Mouse (Mus musculus) midbrain, embryonic 13.5 days (tissue): ENCODE measurements at regions not wholly inside any gene's neighbourhood (a gene's known extent, or its start where the extent isn't known, plus 50 kb on each side); places are given as distances from the start of the nearest gene placed in this dataset.

Experiments used
- ATAC-seq: fragments of 200-750 bp; cut with Nextera tagmentation; 2 replicates; pipeline ENCODE4 v1.8.0; 2017; ENCODE audit warnings: mild to moderate bottlenecking, moderate TSS enrichment, moderate library complexity
- H3K27ac ChIP-seq: fragments of 300-500 bp; sonication (generic); 2 replicates; pipeline ENCODE4 v1.5.1; 2015; ENCODE audit warnings: inconsistent platforms, mild to moderate bottlenecking, moderate library complexity
- H3K27me3 ChIP-seq: fragments of 300-500 bp; sonication (generic); 2 replicates; pipeline ENCODE4 v1.6.1; 2015; ENCODE audit warnings: mild to moderate bottlenecking, inconsistent platforms
- H3K36me3 ChIP-seq: fragments of 300-500 bp; sonication (generic); 2 replicates; pipeline ENCODE4 v1.6.1; 2015; ENCODE audit warnings: mild to moderate bottlenecking, inconsistent platforms
- H3K4me1 ChIP-seq: fragments of 300-500 bp; sonication (generic); replicated peaks from 2 replicates; pipeline ENCODE4 v1.6.1; 2015; ENCODE audit warnings: inconsistent platforms
- H3K4me2 ChIP-seq: fragments of 300-500 bp; sonication (generic); replicated peaks from 2 replicates; pipeline ENCODE4 v1.6.1; 2015; ENCODE audit warnings: moderate library complexity, mild to moderate bottlenecking, inconsistent platforms
- H3K4me3 ChIP-seq: fragments of 300-500 bp; sonication (generic); replicated peaks from 2 replicates; pipeline ENCODE4 v1.5.1; 2015; ENCODE audit warnings: mild to moderate bottlenecking, inconsistent platforms
- H3K9ac ChIP-seq: fragments of 300-500 bp; sonication (generic); replicated peaks from 2 replicates; pipeline ENCODE4 v1.6.1; 2015; ENCODE audit warnings: mild to moderate bottlenecking, inconsistent platforms
- H3K9me3 ChIP-seq: fragments of 300-500 bp; sonication (generic); 2 replicates; pipeline ENCODE4 v1.6.1; 2016; ENCODE audit warnings: mild to moderate bottlenecking, inconsistent platforms
- WGBS: fragments of 180-500 bp; shearing (Covaris S2); methylation state at CpG from one replicate; pipeline ENCODE4 v1.1.7; 2015; 5-methylcytosine and 5-hydroxymethylcytosine counted together

DNA sequence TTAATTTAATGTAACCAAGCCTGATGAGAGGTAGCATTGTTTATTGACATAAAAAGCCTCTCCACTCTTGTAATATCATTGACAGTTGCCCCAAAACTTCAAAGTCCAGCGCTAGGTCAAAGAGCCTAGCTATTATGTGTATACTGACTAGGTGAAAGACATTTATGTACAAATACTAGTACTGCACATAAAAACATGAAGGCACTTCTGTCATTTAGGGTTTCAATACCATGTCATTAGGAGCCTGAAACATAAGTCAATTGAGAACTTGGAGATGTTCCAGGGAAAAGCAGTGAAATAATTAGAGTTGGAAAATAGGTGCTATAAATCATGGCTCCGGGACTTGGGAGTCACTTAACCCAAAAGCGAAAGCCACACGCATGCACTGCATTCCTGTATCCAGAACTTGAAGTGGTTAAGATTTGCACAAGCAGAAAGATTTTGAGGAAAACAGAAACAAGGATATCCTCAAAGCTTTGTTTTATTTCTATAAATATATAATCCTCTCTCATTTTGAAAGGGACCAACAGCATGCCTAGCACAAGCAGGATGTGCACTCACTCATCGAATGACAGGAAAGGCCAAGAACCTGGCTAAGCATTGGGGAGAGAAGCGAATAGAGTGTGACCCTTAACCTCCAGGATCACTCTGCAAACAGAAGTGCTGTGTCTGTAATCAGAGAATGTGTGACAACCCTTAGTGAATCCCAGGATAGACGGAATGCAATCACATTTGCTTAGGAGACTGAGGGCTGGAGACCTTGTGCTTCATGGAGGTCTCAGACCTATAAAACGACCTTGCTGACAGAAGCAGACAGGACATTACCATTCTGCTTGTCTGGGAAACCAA lies 176.3 kb upstream of the Crim1 start:
- H3K36me3 ChIP-seq, result no peaks in the 10 kb centered on the region
- H3K27ac ChIP-seq, result no peak overlapping the region
- H3K27me3 ChIP-seq, result no peaks in the 10 kb centered on the region
- 0 out of 2 replicates have a peak, but pooled peaks cover 5% of the 10 kb centered on the region for H3K4me1 ChIP-seq
- 72% methylated on average over 8 of the region's 8 CpGs for WGBS
- no peak overlapping the region for H3K9ac ChIP-seq
- no peak overlapping the region for H3K4me2 ChIP-seq
- no peaks in the 10 kb centered on the region for H3K9me3 ChIP-seq
- no peak overlapping the region for H3K4me3 ChIP-seq
- ATAC-seq, result 0 out of 2 replicates have a peak, but pooled peaks have one; percentile 14

DNA sequence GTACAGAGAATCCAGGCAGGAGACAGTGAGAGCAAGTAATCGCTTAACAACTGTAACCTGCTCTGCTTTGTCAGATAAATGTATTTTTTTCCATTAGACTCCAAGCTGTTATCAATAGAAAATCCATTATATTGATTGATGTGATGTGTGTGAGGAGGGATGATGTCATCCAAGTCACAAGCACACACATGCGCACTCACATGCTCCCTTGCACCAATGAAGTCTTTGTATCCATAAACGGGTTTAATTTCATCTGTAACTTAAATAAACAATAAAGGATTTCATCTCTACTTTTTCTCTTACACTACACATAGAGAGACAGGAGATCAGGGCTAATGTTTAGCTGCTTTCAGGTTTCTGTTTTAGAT lies 175.7 kb upstream of the Crim1 start:
- no peak overlapping the region for H3K4me3 ChIP-seq
- no peak overlapping the region for H3K27ac ChIP-seq
- ATAC-seq, result no peak
- no peaks in the 10 kb centered on the region for H3K27me3 ChIP-seq
- H3K9ac ChIP-seq, result no peak overlapping the region
- H3K4me1 ChIP-seq, result 0 out of 2 replicates have a peak, but pooled peaks cover 5% of the 10 kb centered on the region
- no peak overlapping the region for H3K4me2 ChIP-seq
- no peaks in the 10 kb centered on the region for H3K36me3 ChIP-seq
- H3K9me3 ChIP-seq, result no peaks in the 10 kb centered on the region
- 88% methylated on average over 3 of the region's 3 CpGs for WGBS

- WGBS, result 60% methylated on average over 7 of the region's 7 CpGs
- 0 out of 2 replicates have a peak, but pooled peaks cover 5% of the 10 kb centered on the region for H3K4me1 ChIP-seq
- no peaks in the 10 kb centered on the region for H3K27me3 ChIP-seq
- H3K4me3 ChIP-seq, result no peak overlapping the region
- H3K36me3 ChIP-seq, result no peaks in the 10 kb centered on the region
- H3K4me2 ChIP-seq, result no peak overlapping the region
- H3K9ac ChIP-seq, result no peak overlapping the region
- no peak for ATAC-seq
- no peaks in the 10 kb centered on the region for H3K9me3 ChIP-seq
- H3K27ac ChIP-seq, result no peak overlapping the region
Observed at GRCm38 (mm10) chr17:78025294-78025693, 174.8 kb upstream of the Crim1 start.

DNA sequence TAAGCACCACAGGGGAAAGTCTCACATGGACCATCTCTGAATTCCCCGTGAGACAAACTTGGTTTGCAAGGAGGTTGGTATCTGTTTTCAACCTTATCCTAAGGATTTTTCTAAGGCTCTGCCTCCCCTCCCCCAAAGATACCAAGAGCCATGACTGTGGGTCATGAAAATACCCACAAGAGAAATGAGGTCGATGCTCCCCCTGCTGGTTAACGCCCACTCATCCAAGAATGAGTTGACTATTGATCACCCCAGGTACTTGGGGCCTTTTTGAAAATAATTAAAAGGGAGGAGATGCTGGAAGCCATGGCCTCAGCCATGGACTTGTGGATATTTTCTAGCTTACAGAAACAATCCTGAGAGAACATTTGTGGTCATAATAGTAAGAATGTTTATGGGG lies 164.4 kb upstream of the Crim1 start:
- Histone ChIP-seq H3K9ac (no peak overlapping the region), H3K4me3 (no peak overlapping the region), H3K27me3 (no peaks in the 10 kb centered on the region), H3K9me3 (no peaks in the 10 kb centered on the region), H3K36me3 (no peaks in the 10 kb centered on the region), H3K4me2 (no peak overlapping the region), H3K27ac (no peak overlapping the region), H3K4me1 (no peaks in the 10 kb centered on the region)
- ATAC-seq, result no peak
- 73% methylated on average over 3 of the region's 3 CpGs for WGBS

DNA sequence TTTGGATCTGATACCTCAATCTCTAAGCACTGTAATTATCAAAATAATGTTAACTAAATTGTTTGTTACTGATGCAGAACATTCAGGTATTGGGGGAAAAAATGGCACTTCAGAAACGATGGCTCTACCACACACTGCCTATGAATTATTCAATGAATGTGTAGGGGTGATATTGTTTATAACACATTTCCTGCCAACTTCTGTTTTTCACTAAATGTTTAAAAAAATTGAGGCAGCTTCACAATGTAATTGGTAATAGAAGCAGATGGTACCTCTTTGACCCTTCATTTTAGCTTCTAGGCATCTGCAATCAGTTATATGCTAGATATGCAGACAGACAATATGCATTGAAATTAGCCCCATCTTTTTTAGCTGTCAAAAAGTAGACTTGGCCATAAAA lies 159.7 kb upstream of the Crim1 start:
- H3K4me3 ChIP-seq, result no peak overlapping the region
- no peak for ATAC-seq
- H3K9me3 ChIP-seq, result no peaks in the 10 kb centered on the region
- H3K27ac ChIP-seq, result no peak overlapping the region
- H3K4me2 ChIP-seq, result no peak overlapping the region
- no peaks in the 10 kb centered on the region for H3K36me3 ChIP-seq
- 75% methylated on average over 1 of the region's 1 CpGs for WGBS
- no peaks in the 10 kb centered on the region for H3K4me1 ChIP-seq
- H3K9ac ChIP-seq, result no peak overlapping the region
- no peaks in the 10 kb centered on the region for H3K27me3 ChIP-seq

GRCm38 (mm10) chr17:78041204-78041603 lies 158.8 kb upstream of the Crim1 start:
- Histone ChIP-seq H3K27me3 (no peaks in the 10 kb centered on the region), H3K4me2 (no peak overlapping the region), H3K4me1 (no peaks in the 10 kb centered on the region), H3K4me3 (no peak overlapping the region), H3K36me3 (no peaks in the 10 kb centered on the region), H3K9me3 (no peaks in the 10 kb centered on the region), H3K9ac (no peak overlapping the region), H3K27ac (no peak overlapping the region)
- WGBS, result 79% methylated on average over 4 of the region's 4 CpGs
- no peak for ATAC-seq

GRCm38 (mm10) chr17:78049766-78050165 lies 150.3 kb upstream of the Crim1 start:
- no peak overlapping the region for H3K9ac ChIP-seq
- no peaks in the 10 kb centered on the region for H3K36me3 ChIP-seq
- 88% methylated on average over 9 of the region's 9 CpGs for WGBS
- no peak overlapping the region for H3K4me2 ChIP-seq
- no peaks in the 10 kb centered on the region for H3K27me3 ChIP-seq
- no peaks in the 10 kb centered on the region for H3K4me1 ChIP-seq
- H3K27ac ChIP-seq, result no peak overlapping the region
- ATAC-seq, result no peak
- no peaks in the 10 kb centered on the region for H3K9me3 ChIP-seq
- H3K4me3 ChIP-seq, result no peak overlapping the region

GRCm38 (mm10) chr17:78050203-78050602 lies 149.8 kb upstream of the Crim1 start:
- ATAC-seq, result no peak
- Histone ChIP-seq H3K27ac (no peak overlapping the region), H3K9me3 (no peaks in the 10 kb centered on the region), H3K4me3 (no peak overlapping the region), H3K4me1 (no peaks in the 10 kb centered on the region), H3K27me3 (no peaks in the 10 kb centered on the region), H3K36me3 (no peaks in the 10 kb centered on the region), H3K4me2 (no peak overlapping the region), H3K9ac (no peak overlapping the region)
- WGBS, result 90% methylated on average over 7 of the region's 7 CpGs

- Histone ChIP-seq H3K9me3 (no peaks in the 10 kb centered on the region), H3K4me2 (no peak overlapping the region), H3K27me3 (no peaks in the 10 kb centered on the region), H3K27ac (no peak overlapping the region), H3K4me3 (no peak overlapping the region), H3K9ac (no peak overlapping the region), H3K4me1 (no peaks in the 10 kb centered on the region), H3K36me3 (no peaks in the 10 kb centered on the region)
- ATAC-seq, result no peak
Observed at GRCm38 (mm10) chr17:78075892-78076291, 124.2 kb upstream of the Crim1 start.

DNA sequence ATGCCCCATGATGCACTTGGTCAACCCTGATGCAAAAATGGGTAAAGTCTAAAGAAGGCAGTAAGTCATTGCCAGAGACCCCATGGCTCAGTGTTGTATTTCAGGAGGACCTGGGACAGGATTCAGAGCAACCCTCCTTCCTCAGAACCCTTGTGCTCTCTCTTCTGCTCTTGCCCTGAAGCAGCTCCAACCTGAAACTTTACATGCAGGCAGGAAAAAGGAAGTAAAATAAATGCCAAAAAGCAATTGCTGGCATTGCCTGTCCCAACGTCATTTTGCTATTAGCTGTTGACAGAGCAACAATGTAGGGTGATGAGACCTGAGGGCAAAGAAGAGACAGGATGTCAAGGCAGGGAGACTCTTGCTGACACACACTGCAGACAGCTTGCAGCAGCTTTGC lies 121.7 kb upstream of the Crim1 start:
- H3K36me3 ChIP-seq, result no peaks in the 10 kb centered on the region
- H3K9me3 ChIP-seq, result no peaks in the 10 kb centered on the region
- no peaks in the 10 kb centered on the region for H3K27me3 ChIP-seq
- ATAC-seq, result no peak
- H3K4me2 ChIP-seq, result no peak overlapping the region
- H3K4me3 ChIP-seq, result no peak overlapping the region
- 64% methylated on average over 1 of the region's 1 CpGs for WGBS
- H3K27ac ChIP-seq, result no peak overlapping the region
- no peak overlapping the region for H3K9ac ChIP-seq
- no peaks in the 10 kb centered on the region for H3K4me1 ChIP-seq

DNA sequence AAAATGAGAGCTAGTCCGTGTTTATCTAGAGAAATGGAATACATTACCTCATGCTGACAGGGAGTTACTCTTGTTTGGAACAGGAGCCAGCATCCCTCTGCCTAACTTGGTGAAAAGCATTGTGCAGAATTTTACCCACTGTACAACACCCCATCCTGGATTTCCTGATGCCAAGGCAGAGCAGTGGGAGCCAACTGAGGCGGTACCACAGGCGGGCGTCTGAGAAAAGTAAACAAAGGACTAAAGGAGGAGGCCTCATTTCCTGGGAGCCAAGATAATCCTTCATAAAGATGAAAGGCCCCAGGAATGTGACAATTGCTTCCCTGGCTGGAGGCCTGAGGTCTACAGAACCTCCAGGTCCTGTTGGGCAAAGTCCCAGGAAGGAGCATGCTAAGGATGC lies 115.6 kb upstream of the Crim1 start:
- peak; percentile 53; the same call in 1 of the 2 replicates for ATAC-seq
- no peak overlapping the region for H3K4me3 ChIP-seq
- no peaks in the 10 kb centered on the region for H3K9me3 ChIP-seq

DNA sequence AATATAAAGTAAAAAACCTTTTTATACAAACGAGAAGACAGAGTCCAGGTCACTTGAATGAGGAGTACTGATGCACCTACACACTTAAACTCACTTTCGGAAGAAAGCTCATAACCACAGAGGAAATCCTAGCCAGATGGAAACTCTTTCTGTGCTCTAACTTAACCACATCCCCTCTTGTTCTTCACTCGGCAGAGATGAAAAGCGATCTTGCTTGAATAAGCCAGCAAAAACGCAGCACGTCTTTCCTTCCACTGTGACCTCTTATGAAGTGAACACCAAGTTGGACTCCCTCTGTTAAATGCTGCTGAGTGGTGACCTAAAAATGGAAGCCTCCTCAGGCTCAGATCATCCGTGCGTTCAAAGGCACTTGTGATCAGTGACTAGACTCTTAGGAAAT lies 113.1 kb upstream of the Crim1 start:
- H3K4me3 ChIP-seq, result no peak overlapping the region

More for the DNA sequence above, 115.6 kb upstream of the Crim1 start:
- H3K4me2 ChIP-seq, result no peak overlapping the region
- H3K9ac ChIP-seq, result no peak overlapping the region
- H3K4me1 ChIP-seq, result no peaks in the 10 kb centered on the region
- H3K36me3 ChIP-seq, result no peaks in the 10 kb centered on the region
- 36% methylated on average over 4 of the region's 4 CpGs for WGBS
- no peaks in the 10 kb centered on the region for H3K27me3 ChIP-seq
- H3K27ac ChIP-seq, result no peak overlapping the region

DNA sequence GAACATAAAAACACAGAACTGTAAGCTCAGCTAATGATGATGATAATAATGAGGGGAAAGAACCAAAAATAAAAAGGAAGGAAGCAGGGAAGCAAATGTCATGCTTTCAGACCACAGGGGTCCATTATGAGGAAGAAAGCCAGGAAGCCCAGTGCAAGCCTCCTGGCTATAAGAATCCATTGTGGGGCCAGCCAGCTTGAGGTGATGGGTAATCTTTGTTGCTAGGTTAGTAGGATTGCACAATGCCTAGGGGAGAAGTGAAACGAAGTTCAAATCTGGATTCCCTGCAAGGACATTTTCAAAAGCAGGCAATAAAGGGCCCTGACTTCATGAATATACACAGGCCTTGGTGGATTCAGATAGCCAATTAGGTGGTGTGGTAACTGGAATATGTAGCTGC lies 102.3 kb upstream of the Crim1 start:
- H3K9ac ChIP-seq, result no peak overlapping the region
- no peak overlapping the region for H3K27ac ChIP-seq
- 3% methylated on average over 1 of the region's 1 CpGs for WGBS
- H3K27me3 ChIP-seq, result no peaks in the 10 kb centered on the region
- no peaks in the 10 kb centered on the region for H3K9me3 ChIP-seq
- H3K4me1 ChIP-seq, result no peaks in the 10 kb centered on the region
- no peaks in the 10 kb centered on the region for H3K36me3 ChIP-seq
- ATAC-seq, result no peak
- H3K4me3 ChIP-seq, result no peak overlapping the region
- H3K4me2 ChIP-seq, result no peak overlapping the region

More for the DNA sequence above, 113.1 kb upstream of the Crim1 start:
- WGBS, result 82% methylated on average over 8 of the region's 8 CpGs
- Histone ChIP-seq H3K27ac (no peak overlapping the region), H3K9me3 (no peaks in the 10 kb centered on the region), H3K4me1 (no peaks in the 10 kb centered on the region), H3K27me3 (no peaks in the 10 kb centered on the region), H3K9ac (no peak overlapping the region), H3K4me2 (no peak overlapping the region), H3K36me3 (no peaks in the 10 kb centered on the region)
- ATAC-seq, result no peak
